Mouse (Mus musculus): ENCODE results near the gene Ear14. TPM values are rescaled to one million over a fixed set of nuclear protein-coding genes. Genes with fewer than 3 reads are reported as not detected.

Ear14 gene
- not detected in 2 replicates for polyA plus RNA-seq (2015; fragmentation: Nextera tagmentation; extraction: Ambion mirVana)

DNA sequence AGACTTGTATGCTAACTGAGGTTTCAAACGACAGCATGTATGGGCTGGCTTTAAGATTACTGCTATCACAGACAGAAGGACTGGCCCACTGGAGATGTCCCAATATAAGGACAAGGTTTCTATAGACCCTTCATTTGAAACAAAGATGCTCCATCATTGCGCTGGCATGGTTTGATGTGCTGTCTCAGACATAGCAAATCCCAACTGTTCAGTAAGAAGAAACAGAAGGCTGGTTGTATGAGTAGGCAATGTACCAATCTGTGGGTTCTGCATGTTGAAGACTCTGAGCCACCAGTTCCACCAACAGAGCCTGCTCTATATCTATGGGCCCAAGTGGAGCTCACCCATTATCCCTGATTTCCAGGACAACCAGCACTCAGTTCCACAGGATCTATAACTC lies at the start of gene Ear14:
Gene Ear14, plus strand, starts transcription at position 277 of the 400 bp plus-strand sequence.

DNA sequence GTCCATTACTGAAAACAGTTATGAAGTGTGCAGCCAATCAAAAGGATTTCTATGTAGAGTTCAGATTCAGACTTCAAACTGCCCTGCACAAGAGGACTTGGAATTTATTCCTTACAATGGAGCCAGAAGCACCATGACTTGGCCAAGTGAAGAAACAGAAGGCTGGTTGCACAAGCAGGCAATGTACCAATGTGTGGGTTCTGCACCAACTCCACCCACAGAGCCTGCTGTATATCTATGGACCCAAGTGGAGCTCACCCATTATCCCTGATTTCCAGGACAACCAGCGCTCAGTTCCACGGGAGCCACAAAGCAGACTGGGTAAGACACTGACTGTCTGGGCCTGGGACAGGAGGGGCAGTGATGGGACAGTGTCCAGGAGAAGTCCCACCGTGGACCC lies 41.2 kb upstream of the Ear14 start, which contains the start of gene Rnase2b:
Gene Rnase2b, plus strand, starts transcription at position 285 of the 400 bp plus-strand sequence.

DNA sequence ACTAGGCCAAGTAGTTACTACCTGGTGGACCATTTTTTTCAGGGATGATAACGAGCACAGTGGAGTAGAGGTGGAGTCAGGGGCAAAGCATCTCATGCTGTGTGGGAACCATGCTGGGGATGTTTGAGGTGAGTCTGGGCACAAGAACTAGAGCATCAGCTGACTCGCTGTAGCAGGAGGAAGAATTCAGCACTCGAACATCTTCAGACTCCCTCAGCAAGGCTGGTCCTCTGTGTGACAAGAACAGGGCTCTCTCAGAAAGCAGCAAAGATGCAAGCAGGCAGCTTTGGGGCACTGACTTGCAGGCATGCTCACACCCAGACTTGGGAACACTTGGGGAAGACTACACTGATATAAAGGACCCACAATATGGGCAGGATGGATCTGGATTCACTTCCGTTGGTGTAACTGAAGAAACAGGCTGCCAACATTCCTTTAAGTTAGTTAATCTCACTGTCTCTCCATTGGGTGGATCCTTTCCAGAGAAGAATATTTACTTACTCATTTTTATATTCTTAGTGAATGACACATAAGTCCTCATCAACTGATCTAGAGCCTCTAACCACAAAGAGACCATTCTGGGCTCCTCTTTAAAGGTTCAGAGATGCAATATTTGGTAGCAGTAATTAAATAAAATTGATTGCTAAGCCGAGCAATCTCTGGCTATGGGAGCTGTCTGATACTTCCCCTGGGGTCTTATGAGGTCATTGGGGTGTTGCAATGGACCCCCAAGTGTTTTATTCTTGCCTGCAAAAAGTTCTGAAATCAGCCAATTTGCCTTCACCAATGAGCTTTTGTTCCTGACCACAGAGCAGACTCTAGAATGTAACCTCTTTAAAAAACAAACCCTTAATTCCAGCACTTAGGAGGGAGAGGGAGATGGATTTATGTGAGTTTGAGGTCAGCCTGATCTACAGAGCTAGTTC lies 3.8 kb upstream of the Ear14 start, which contains the start of gene Ang2:
Gene Ang2, minus strand, starts transcription at position 51 of the 926 bp plus-strand sequence.

Other genes with a start within 250 kb of the Ear14 start
- gene Pnp2, start 247.4 kb upstream of the Ear14 start, polyA plus RNA-seq (2015; fragmentation: Nextera tagmentation; extraction: Ambion mirVana) = 1.1 and 1.5 TPM in 2 replicates
- gene Rnase10, start 195.6 kb upstream of the Ear14 start, polyA plus RNA-seq (2015; fragmentation: Nextera tagmentation; extraction: Ambion mirVana) = 0.13 TPM in 1 of 2 replicates, not detected in the other
- not detected in 2 replicates for gene Rnase9, start 161.5 kb upstream of the Ear14 start, polyA plus RNA-seq (2015; fragmentation: Nextera tagmentation; extraction: Ambion mirVana)
- not detected in 2 replicates for gene Rnase11, start 153.2 kb upstream of the Ear14 start, polyA plus RNA-seq (2015; fragmentation: Nextera tagmentation; extraction: Ambion mirVana)
- not detected in 2 replicates for gene Rnase12, start 145.7 kb upstream of the Ear14 start, polyA plus RNA-seq (2015; fragmentation: Nextera tagmentation; extraction: Ambion mirVana)
- gene Olfr750, start 129.0 kb upstream of the Ear14 start, polyA plus RNA-seq (2015; fragmentation: Nextera tagmentation; extraction: Ambion mirVana) = 0.06 TPM in 1 of 2 replicates, not detected in the other
- 28.1 and 29.2 TPM in 2 replicates for gene Rnase4, start 112.3 kb upstream of the Ear14 start, polyA plus RNA-seq (2015; fragmentation: Nextera tagmentation; extraction: Ambion mirVana)
- 5.1 and 5.8 TPM in 2 replicates for gene Ang, start 112.2 kb upstream of the Ear14 start, polyA plus RNA-seq (2015; fragmentation: Nextera tagmentation; extraction: Ambion mirVana)
- not detected in 2 replicates for gene Eddm3b, start 89.0 kb upstream of the Ear14 start, polyA plus RNA-seq (2015; fragmentation: Nextera tagmentation; extraction: Ambion mirVana)
- 0.62 and 0.72 TPM in 2 replicates for gene Rnase6, start 79.5 kb upstream of the Ear14 start, polyA plus RNA-seq (2015; fragmentation: Nextera tagmentation; extraction: Ambion mirVana)
- 0.71 and 1.2 TPM in 2 replicates for gene Rnase1, start 56.6 kb upstream of the Ear14 start, polyA plus RNA-seq (2015; fragmentation: Nextera tagmentation; extraction: Ambion mirVana)
- not detected in 2 replicates for gene Rnase2b, start 41.1 kb upstream of the Ear14 start, polyA plus RNA-seq (2015; fragmentation: Nextera tagmentation; extraction: Ambion mirVana)
- gene Ang2, start 4.2 kb upstream of the Ear14 start, polyA plus RNA-seq (2015; fragmentation: Nextera tagmentation; extraction: Ambion mirVana) = not detected in 2 replicates
- not detected in 2 replicates for gene Rnase2a, start 52.7 kb downstream of the Ear14 start, polyA plus RNA-seq (2015; fragmentation: Nextera tagmentation; extraction: Ambion mirVana)
- not detected in 2 replicates for gene Gm7247, start 158.4 kb downstream of the Ear14 start, polyA plus RNA-seq (2015; fragmentation: Nextera tagmentation; extraction: Ambion mirVana)
- gene Vmn2r88, start 207.4 kb downstream of the Ear14 start, polyA plus RNA-seq (2015; fragmentation: Nextera tagmentation; extraction: Ambion mirVana) = not detected in 2 replicates
- gene Vmn2r89, start 248.5 kb downstream of the Ear14 start, polyA plus RNA-seq (2015; fragmentation: Nextera tagmentation; extraction: Ambion mirVana) = not detected in 2 replicates